Mouse (Mus musculus): ENCODE data around the gene Magi3.

Gene Magi3

GRCm38 (mm10) chr3:104220295-104220965 is at the start of gene Magi3:
Magi3 (minus strand) TSS chr3:104220374.
- peak; percentile 99 for DNase-seq (ENCODE audit: low spot score)

GRCm38 (mm10) chr3:104264530-104265145 is 44.5 kb upstream of the Magi3 start:
- DNase-seq (ENCODE audit: low spot score) = no peak

- no peak for DNase-seq (ENCODE audit: low spot score)
Observed at GRCm38 (mm10) chr3:104260221-104260620, 40.0 kb upstream of the Magi3 start.

DNA sequence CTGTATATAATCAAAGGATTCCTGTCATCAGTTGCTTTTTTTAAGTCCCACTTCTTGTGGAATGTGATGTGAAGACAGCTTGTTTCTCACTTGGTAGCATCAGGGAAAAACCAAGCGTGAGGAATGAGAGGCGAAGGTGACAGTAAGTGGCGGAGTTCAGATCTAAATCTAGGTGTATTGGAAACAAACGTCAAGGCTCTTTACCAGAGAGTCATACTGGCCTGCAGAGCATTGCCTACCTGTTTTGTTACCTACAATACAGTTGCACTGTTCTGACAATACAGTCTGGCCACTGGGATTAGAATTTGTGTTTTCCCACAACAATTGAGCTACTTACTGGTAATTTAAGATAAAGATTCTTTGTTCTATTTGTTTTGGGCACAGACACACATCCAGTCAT is 39.0 kb upstream of the Magi3 start:
- DNase-seq (ENCODE audit: low spot score) = no peak

GRCm38 (mm10) chr3:104257041-104257440 is 36.9 kb upstream of the Magi3 start:
- no peak for DNase-seq (ENCODE audit: low spot score)

DNA sequence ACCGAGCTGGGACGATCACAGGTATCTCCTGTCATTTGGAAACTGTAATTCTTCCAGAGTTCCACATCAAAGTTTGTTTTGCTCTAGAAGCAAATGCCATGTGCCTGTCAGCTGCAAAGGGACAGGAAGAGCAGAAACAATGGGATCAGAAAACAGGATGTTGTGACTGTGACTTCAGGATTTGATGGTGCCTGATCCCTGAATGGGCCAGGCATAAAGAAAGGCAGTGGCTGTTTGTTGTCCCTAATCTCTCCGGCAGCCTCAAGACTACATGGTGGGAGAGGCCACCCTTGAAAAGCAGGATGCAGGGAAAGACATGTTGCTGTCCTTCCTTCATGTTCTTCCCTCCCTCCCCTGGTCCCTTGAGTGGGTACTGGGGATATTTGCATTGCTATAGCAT is 33.6 kb upstream of the Magi3 start:
- DNase-seq (ENCODE audit: low spot score) = no peak

GRCm38 (mm10) chr3:104247850-104248249 is 27.7 kb upstream of the Magi3 start:
- DNase-seq (ENCODE audit: low spot score) = no peak

DNA sequence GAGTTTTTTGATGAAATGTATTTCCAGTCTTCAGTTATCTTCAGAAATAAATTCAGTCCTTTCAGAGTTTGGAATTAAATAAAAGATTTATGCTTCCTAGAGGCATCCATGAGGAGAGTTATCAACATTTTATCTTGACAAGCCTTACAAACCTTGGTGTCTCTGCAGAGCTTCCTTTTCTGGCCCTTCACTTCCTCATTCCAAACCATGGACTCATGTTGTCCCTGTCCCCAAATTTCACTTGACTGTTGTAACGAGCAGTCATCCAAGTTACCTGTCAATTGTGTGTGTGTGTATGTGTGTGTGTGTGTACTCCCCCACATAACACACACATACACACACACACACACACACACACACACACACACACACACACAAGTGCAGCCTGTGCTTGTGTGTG is 26.9 kb upstream of the Magi3 start:
- DNase-seq (ENCODE audit: low spot score) = no peak

DNA sequence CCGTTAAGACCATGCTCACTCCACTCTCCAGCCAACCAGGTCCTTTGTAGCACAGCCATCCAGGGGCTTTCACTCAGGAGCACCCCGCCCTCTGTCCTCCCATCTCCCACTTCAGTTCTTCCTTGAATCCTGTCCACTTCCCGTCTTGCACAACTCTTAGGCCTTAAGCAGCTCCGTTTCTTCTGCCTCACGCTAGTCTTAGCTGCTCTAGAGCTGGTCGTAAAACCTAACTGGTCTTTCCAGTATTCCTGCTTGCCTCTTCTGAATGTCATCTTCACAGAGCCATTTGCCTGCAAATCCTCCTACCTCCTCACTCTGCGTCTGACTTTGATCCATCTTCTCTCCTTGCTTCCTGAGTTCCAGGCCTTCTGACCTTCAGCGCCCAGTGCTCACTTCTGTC is 24.2 kb upstream of the Magi3 start:
- DNase-seq (ENCODE audit: low spot score) = no peak

GRCm38 (mm10) chr3:104243972-104244371 is 23.8 kb upstream of the Magi3 start:
- no peak for DNase-seq (ENCODE audit: low spot score)

GRCm38 (mm10) chr3:104239785-104240184 is 19.6 kb upstream of the Magi3 start:
- DNase-seq (ENCODE audit: low spot score) = no peak

DNA sequence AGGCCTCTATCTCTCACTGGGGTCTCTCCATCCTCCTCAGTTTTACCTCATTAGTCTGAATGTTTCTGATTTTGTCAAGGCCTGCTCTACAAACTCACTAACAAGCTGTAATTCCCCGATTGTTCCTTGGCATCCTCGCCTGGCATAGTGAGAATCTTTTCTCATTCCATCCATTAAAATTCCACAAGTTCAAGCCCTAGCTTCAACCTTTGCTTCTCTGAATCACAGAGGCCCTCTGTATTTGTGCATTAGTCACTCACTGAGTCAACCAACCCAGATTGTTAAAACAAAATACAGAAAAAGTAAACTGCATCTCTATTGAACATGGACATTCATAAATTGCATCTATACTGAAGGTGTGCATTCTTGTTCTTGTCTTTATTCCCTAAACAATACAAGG is 19.2 kb upstream of the Magi3 start:
- DNase-seq (ENCODE audit: low spot score) = no peak

GRCm38 (mm10) chr3:104237846-104238440 is 17.8 kb upstream of the Magi3 start:
- DNase-seq (ENCODE audit: low spot score) = no peak

- no peak for DNase-seq (ENCODE audit: low spot score)
Observed at GRCm38 (mm10) chr3:104236029-104236428, 15.9 kb upstream of the Magi3 start.

DNA sequence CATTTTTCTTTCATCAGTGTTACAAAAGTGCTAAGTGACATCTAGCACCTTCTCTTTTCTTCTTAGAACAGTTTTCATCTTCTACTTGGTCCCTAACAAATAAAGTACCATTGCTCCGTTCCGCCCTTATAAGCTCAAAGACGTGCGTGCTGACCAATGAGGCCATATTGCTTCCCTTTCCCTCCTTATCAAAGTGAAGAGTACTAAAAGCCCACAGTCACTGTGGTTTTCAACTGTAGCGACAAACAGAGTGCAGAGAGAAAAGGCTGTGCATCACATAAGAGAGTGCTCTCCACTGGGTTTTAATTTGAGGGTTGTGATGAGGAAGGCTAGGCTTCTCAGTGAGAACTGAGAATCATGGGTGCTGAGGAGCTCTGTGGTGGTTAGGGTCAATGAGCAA is 14.9 kb upstream of the Magi3 start:
- DNase-seq (ENCODE audit: low spot score) = no peak

GRCm38 (mm10) chr3:104233366-104234312 is 13.5 kb upstream of the Magi3 start:
- DNase-seq (ENCODE audit: low spot score) = no peak

DNA sequence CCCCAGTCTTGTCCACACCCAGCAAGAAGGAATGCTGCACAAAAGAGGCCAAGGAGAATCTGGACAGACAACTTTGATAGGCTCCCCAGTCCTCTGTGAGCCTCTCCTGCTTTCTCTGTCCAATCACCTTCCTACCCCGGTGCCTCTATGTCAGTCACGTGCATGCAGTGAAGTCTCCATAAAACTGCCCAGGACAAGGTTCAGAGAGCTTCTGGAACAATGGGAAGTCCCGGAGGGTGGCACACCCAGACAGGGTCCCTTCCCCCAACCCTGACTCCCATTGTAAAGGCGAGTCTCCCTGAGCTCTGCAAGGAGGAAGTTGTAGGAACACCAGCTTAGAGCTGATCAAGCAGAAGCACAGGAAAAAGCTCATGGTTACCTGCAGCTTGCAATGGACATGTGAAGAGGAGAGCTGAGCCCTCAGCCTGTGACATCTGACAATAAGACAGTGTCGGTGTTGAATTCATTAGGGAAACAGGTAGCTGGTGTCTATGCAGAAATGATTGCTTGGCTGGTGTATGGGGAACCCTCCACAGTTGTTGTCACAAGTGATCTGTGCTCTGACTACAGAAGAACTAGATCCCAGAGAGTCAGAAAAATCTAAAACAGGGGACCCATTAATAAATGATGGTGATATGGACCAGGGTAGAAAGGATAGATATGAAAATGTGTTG is 7.4 kb upstream of the Magi3 start:
- DNase-seq (ENCODE audit: low spot score) = no peak

DNA sequence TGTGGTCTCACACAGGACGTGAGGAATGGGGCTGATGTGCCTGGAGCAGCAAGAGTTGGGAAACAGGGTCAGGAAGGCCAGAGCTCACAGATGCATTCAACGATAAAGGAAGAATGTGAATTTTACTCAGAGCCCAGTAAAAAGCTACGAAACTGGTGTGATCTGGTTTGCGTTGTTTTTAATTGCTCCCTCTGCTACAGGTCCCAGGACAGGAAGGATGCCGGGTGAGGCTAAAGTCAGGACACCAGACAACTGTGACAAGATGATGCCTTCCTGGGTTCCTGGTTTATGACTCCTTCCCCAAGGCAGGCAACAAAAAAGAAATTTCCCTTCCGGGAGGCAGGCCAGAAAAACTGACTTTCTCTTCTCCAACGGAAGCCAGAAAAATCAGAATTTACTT is 6.6 kb upstream of the Magi3 start:
- DNase-seq (ENCODE audit: low spot score) = no peak

DNA sequence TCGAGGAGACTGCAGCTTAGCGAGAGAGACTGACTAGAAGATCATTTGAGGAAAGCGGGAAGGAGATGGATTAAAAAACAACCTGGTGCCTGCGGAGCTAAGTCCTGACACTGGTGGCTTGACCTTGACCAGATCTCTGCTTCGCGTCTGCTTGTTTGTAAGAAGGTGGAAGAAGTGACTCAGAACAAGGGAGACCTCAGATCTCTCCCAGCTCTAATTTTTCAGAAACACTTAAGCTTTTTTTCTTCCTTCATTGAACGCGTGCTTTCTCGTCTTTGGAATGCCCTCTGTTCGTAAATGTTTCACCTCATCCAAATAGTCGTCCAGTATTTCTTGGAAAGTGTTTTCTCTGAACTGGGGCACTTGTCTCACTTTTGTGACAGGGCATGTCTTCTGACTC is 982 bp upstream of the Magi3 start:
- DNase-seq (ENCODE audit: low spot score) = no peak

- no peak for DNase-seq (ENCODE audit: low spot score)
Observed at GRCm38 (mm10) chr3:104219531-104220294, 461 bp downstream of the Magi3 start.

GRCm38 (mm10) chr3:104218926-104219325 is 1.2 kb downstream of the Magi3 start:
- peak; percentile 53 for DNase-seq (ENCODE audit: low spot score)

Measured in retina, embryonic 14.5 days (tissue).